Mouse (Mus musculus) forebrain, postnatal 0 days (tissue): ENCODE results near the gene Rln3. TPM values are rescaled to one million over a fixed set of nuclear protein-coding genes. Genes with fewer than 3 reads are reported as not detected.
A peak's percentile ranks its signal among the peaks of the same experiment; 100 is the strongest.

Experiments
- ATAC-seq: fragments of 200-750 bp; cut with Nextera tagmentation; 2 replicates; pipeline ENCODE4 v1.8.0; 2017; ENCODE audit warnings: mild to moderate bottlenecking, moderate library complexity
- DNase-seq: peaks from one replicate; pipeline ENCODE4 v3.0.0-alpha.2; 2015
- H3K27ac ChIP-seq: fragments of 300-500 bp; sonication (generic); 2 replicates; pipeline ENCODE4 v1.5.1; 2014; ENCODE audit warnings: low read depth, mild to moderate bottlenecking, antibody characterized with exemption, low read length, moderate library complexity, mixed read lengths
- H3K27me3 ChIP-seq: fragments of 300-500 bp; sonication (generic); 2 replicates; pipeline ENCODE4 v1.6.1; 2014; ENCODE audit warnings: mild to moderate bottlenecking, low read length, mixed read lengths; ENCODE audit not compliant: insufficient read depth
- H3K36me3 ChIP-seq: fragments of 300-500 bp; sonication (generic); 2 replicates; pipeline ENCODE4 v1.6.1; 2014; ENCODE audit warnings: mild to moderate bottlenecking, moderate library complexity; ENCODE audit not compliant: insufficient read depth
- H3K4me1 ChIP-seq: fragments of 300-500 bp; sonication (generic); 2 replicates; pipeline ENCODE4 v1.6.1; 2014; ENCODE audit warnings: antibody characterized with exemption; ENCODE audit not compliant: insufficient read depth
- H3K4me2 ChIP-seq: fragments of 300-500 bp; sonication (generic); 2 replicates; pipeline ENCODE4 v1.6.1; 2014; ENCODE audit warnings: low read depth, mild to moderate bottlenecking, moderate library complexity
- H3K4me3 ChIP-seq: fragments of 300-500 bp; sonication (generic); 2 replicates; pipeline ENCODE4 v1.5.1; 2014; ENCODE audit warnings: low read depth, low read length, mixed read lengths
- H3K9ac ChIP-seq: fragments of 300-500 bp; sonication (generic); 2 replicates; pipeline ENCODE4 v1.6.1; 2014; ENCODE audit warnings: mild to moderate bottlenecking
- H3K9me3 ChIP-seq: fragments of 300-500 bp; sonication (generic); 2 replicates; pipeline ENCODE4 v1.6.1; 2016; ENCODE audit warnings: low read length
- CTCF ChIP-seq: sonication (generic); IDR thresholded peaks from 2 replicates; pipeline ENCODE4 v1.5.1; 2016; ENCODE audit warnings: antibody characterized with exemption, control low read depth, low read depth
- WGBS: fragments of 180-500 bp; shearing (Covaris S2); extraction: QIAGEN DNeasy Blood & Tissue Kit; methylation state at CpG from one replicate; pipeline ENCODE4 v1.1.7; 2014; 5-methylcytosine and 5-hydroxymethylcytosine counted together
- microRNA counts: library from miRNA; unstranded; fragments of <30 nt; microRNA quantifications from one replicate; lab custom pipeline; 2015
- microRNA-seq, 2 experiments: library from miRNA; unstranded; fragments of <30 nt; microRNA quantifications; one replicate each; pipeline ENCODE4; 2016
- polyA plus RNA-seq: library from polyadenylated mRNA; unstranded; fragments of >200 nt; fragmentation: Nextera tagmentation; extraction: Ambion mirVana; gene quantifications from 2 replicates; pipeline ENCODE4 v1.2.1, GENCODE M21; 2015
- total RNA-seq: library from RNA; depleted of rRNA; stranded (reverse); fragments of >200 nt; gene quantifications from 2 replicates; pipeline ENCODE4 v1.2.3, GENCODE M21; 2014; rRNA removed

The Rln3 gene
- total and polyA plus RNA-seq, 2 experiments from 2014 or later = 0.33 TPM; not detected in 1

DNA sequence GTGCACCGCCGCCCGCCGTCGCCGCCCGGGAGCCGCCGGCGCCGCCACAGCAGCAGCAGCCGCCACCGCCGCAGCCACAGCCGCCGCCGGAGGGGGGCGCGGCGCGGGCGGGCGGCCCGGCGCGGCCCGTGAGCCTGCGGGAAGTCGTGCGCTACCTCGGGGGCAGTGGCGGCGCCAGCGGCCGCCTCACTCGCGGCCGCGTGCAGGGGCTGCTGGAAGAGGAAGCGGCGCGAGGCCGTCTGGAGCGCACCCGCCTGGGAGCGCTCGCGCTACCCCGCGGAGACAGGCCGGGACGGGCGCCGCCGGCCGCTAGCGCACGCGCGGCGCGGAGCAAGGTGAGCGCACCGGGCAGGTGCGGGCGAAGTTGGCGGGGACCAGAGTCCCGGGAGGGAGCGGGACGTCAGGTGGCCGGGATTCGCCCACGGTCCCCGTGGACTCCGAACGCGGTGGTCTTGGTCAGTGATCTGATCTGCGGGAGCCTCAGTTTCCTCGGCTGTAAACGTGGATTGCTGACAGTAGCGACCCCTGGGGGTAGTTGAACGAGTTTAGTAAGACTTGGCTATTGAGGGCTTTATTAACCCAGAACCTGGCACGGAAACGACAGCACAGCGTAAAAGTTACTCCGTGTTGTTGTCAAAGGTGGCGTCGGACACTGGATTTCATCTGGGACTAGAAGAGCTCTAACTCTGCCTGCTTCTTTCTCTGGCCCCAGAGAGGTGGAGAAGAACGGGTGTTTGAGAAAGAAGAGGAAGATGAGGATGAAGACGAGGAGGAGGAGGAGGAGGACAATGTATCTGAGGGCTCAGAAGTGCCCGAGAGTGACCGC lies 46.4 kb downstream of the Rln3 start:
- Histone ChIP-seq H3K4me2 (peak overlapping the region; percentile 91), H3K36me3 (peaks cover 28% of the 10 kb centered on the region), H3K4me1 (peaks cover 9% of the 10 kb centered on the region), H3K9ac (peak overlapping the region; percentile 83), H3K27me3 (no peaks in the 10 kb centered on the region), H3K4me3 (peak overlapping the region; percentile 76), H3K27ac (peak overlapping the region; percentile 92), H3K9me3 (no peaks in the 10 kb centered on the region)
- under 1% methylated on average over 69 of the region's 92 CpGs for WGBS
- peak; percentile 42 for ATAC-seq
- peak; percentile 77 for DNase-seq
- peak; percentile 68 for TF ChIP-seq CTCF

DNA sequence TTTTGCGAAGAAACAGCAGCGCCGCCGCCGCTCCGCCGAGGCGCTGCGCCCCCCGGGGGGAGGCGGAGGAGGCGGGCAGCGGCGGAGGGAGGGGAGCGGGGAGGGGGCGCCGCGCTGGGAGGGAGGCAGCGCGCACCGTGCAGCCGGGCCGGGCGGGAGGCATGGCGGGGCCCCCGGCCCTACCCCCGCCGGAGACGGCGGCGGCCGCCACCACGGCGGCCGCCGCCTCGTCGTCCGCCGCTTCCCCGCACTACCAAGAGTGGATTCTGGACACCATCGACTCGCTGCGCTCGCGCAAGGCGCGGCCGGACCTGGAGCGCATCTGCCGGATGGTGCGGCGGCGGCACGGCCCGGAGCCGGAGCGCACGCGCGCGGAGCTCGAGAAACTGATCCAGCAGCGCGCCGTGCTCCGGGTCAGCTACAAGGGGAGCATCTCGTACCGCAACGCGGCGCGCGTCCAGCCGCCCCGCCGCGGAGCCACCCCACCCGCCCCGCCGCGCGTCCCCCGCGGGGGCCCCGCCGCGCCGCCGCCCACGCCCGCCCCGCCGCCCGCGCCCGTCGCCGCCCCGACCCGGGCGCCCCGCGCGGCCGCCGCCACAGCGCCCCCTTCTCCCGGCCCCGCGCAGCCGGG lies 47.2 kb downstream of the Rln3 start, which contains the start of gene Samd1:
TSS of gene Samd1 (plus strand) at position 162 of the 631 bp plus-strand sequence.
- H3K4me1 ChIP-seq = peaks cover 9% of the 10 kb centered on the region
- DNase-seq (no peak), ATAC-seq (peak; percentile 47)
- H3K4me2 ChIP-seq = peak within 1 kb of the TSS; percentile 91
- peak within 1 kb of the TSS; percentile 76 for H3K4me3 ChIP-seq
- peak within 1 kb of the TSS; percentile 83 for H3K9ac ChIP-seq
- no peak for TF ChIP-seq CTCF
- peak within 1 kb of the TSS; percentile 92 for H3K27ac ChIP-seq
- WGBS = under 1% methylated on average over 39 of the region's 112 CpGs
- H3K27me3 ChIP-seq = no peaks in the 10 kb centered on the region
- H3K36me3 ChIP-seq = peaks cover 28% of the 10 kb centered on the region
- no peaks in the 10 kb centered on the region for H3K9me3 ChIP-seq

DNA sequence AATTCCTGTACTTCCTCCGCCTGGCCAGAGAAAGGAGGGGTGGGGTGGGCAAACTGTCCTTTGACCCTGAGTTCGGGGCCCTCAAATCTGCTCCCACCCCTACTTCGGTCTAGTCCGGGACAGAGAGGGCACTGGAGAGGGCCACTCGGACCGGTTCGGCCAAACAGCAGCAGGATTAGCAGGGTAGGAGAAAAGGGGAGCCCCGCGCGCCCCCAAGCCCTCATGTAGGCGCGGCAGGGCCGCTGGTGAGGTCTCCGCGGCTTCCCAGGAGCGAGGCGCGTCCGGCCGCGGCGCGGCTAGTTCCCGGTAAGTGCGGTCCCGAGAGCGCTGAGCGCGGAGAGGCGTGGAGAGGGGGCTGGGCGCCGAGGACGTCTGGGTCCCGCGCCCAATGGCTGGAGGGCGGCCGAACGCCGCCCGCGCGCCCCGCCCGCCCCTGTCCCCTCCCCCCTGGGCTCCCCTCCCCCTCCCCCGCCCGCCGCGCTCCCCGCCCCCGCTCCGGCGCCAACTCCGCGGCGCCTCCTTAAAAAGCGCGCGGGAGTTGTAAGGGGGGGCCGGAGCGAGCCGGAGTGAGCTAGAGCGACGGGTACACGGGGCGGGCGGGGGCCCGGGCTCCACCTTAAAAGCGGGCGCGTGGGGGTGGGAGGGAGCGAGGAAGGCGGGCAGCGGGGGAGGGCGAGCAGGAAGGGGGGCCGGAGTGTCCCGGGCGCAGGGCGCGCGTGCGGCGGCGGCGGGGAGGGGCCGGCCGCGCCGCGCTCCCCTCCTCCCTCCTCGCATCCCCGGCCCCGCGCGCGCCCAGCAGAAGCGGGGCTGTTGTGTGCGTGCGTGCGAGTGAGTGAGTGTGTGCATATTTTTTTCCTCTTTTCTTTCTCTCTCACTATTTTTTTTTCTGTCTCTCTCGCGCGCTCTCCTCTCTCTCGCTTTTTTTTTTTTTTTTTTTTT lies 48.0 kb downstream of the Rln3 start:
- H3K4me1 ChIP-seq = peaks cover 9% of the 10 kb centered on the region
- no peak for TF ChIP-seq CTCF
- 2% methylated on average over 41 of the region's 103 CpGs for WGBS

DNA sequence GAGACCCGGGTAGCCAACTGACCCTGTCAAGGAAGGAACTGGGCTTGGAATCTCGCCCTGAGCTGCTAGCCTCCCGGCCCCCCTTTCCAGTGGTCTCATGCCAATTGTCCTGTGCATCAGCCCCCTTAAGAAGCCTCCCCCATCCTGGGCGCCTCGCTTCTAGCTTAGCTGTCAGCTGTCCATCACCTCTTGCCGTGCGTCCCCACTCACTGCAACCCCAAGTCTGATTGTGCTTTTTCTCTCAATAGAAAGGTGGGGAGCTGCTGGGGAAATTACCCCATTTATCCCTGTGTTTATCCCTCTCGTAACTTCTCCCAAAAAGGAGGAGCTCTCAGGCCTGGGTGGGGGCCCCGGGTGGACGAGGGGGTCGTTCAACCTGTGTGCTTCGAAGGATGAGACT lies 48.8 kb downstream of the Rln3 start:
- Histone ChIP-seq H3K36me3 (peaks cover 40% of the 10 kb centered on the region), H3K4me2 (no peak overlapping the region), H3K4me1 (peaks cover 9% of the 10 kb centered on the region), H3K4me3 (peak overlapping the region; percentile 76; the same call in 1 of the 2 replicates), H3K27me3 (no peaks in the 10 kb centered on the region), H3K27ac (no peak overlapping the region), H3K9me3 (no peaks in the 10 kb centered on the region), H3K9ac (peak overlapping the region; percentile 83; the same call in 1 of the 2 replicates)
- 16% methylated on average over 12 of the region's 12 CpGs for WGBS
- no peak for DNase-seq
- TF ChIP-seq CTCF = no peak
- ATAC-seq = no peak

More for the DNA sequence above, 48.0 kb downstream of the Rln3 start:
- Histone ChIP-seq H3K9me3 (no peaks in the 10 kb centered on the region), H3K4me2 (peak overlapping the region; percentile 91), H3K27me3 (no peaks in the 10 kb centered on the region), H3K36me3 (peaks cover 35% of the 10 kb centered on the region), H3K4me3 (peak overlapping the region; percentile 76), H3K9ac (peak overlapping the region; percentile 83), H3K27ac (peak overlapping the region; percentile 92)
- DNase-seq = peak; percentile 85
- peak; percentile 75 for ATAC-seq

DNA sequence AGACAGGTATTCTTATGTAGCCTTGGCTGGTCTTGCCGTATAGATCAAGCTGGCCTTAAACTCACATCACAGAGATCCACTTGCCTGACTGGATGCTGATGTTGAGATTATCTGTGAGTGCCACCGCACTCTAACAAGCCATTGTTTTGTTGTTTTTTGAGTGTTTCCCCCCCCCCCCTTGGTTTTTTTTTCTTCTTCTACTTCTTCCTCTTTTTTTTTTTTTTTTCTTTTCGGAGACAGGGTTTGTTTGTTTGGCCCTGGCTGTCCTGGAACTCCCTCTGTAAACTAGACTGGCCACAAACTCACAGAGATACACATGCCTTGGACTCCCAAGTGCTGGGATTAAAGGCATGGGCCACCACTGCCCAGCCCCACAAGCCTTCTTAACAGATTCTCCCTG lies 50.8 kb downstream of the Rln3 start:
- H3K4me3 ChIP-seq = no peak overlapping the region
- H3K27ac ChIP-seq = no peak overlapping the region
- peaks cover 4% of the 10 kb centered on the region for H3K4me1 ChIP-seq
- no peaks in the 10 kb centered on the region for H3K9me3 ChIP-seq
- H3K9ac ChIP-seq = no peak overlapping the region
- ATAC-seq (no peak), DNase-seq (no peak)
- no peak overlapping the region for H3K4me2 ChIP-seq
- H3K27me3 ChIP-seq = no peaks in the 10 kb centered on the region
- 87% methylated on average over 3 of the region's 3 CpGs for WGBS
- no peak for TF ChIP-seq CTCF
- peaks cover 44% of the 10 kb centered on the region for H3K36me3 ChIP-seq

MicroRNAs encoded within 50 kb of the gene (microRNA counts, 519-probe panel; counts per million panel counts)
- microRNA mmu-miR-1199 (lab: Ali Mortazavi, UCI) (not detected), microRNA mmu-miR-709 (lab: Ali Mortazavi, UCI) (4,164 counts per million, percentile 50 among the panel's probes with 10 or more counts)

Small RNA genes lying within 50 kb of the gene (microRNA-seq; reads per million reads assigned to microRNA genes)
- gene Mir1199 (0 to 0.24 reads per million in 2 experiments), gene Mir709 (0 reads per million in 2 experiments), gene Mir8111 (1.5 to 2.2 reads per million in 2 experiments)

Other genes with a start within 250 kb of the Rln3 start
- gene Adgrl1, start 144.9 kb downstream of the Rln3 start, total RNA-seq = 248 and 259 TPM in 2 replicates
- 38.5 and 56.5 TPM in 2 replicates for gene Adgrl1, start 144.9 kb downstream of the Rln3 start, polyA plus RNA-seq
- 0.14 and 0.31 TPM in 2 replicates for gene Gm10644, start 89.8 kb downstream of the Rln3 start, total RNA-seq
- gene Gm10644, start 89.8 kb downstream of the Rln3 start, polyA plus RNA-seq = 0.14 and 0.40 TPM in 2 replicates
- gene Asf1b, start 89.5 kb downstream of the Rln3 start, total RNA-seq = 1.7 and 5.0 TPM in 2 replicates
- gene Asf1b, start 89.5 kb downstream of the Rln3 start, polyA plus RNA-seq = 4.7 and 5.1 TPM in 2 replicates
- gene Prkaca, start 72.0 kb downstream of the Rln3 start, total RNA-seq = 133 and 151 TPM in 2 replicates
- 172 and 215 TPM in 2 replicates for gene Prkaca, start 72.0 kb downstream of the Rln3 start, polyA plus RNA-seq
- 116 and 117 TPM in 2 replicates for gene Samd1, start 47.3 kb downstream of the Rln3 start, total RNA-seq
- gene Samd1, start 47.3 kb downstream of the Rln3 start, polyA plus RNA-seq = 6.7 and 6.9 TPM in 2 replicates
- gene 1700067K01Rik, start 43.5 kb downstream of the Rln3 start, total RNA-seq = 0.15 and 0.81 TPM in 2 replicates
- gene 1700067K01Rik, start 43.5 kb downstream of the Rln3 start, polyA plus RNA-seq = 0.36 and 0.86 TPM in 2 replicates
- gene 2210011C24Rik, start 32.8 kb downstream of the Rln3 start, total RNA-seq = not detected in 2 replicates
- 0.38 and 1.2 TPM in 2 replicates for gene 2210011C24Rik, start 32.8 kb downstream of the Rln3 start, polyA plus RNA-seq
- gene Palm3, start 23.5 kb downstream of the Rln3 start, total RNA-seq = 2.7 and 5.4 TPM in 2 replicates
- 2.8 and 4.3 TPM in 2 replicates for gene Palm3, start 23.5 kb downstream of the Rln3 start, polyA plus RNA-seq
- 0.31 and 0.86 TPM in 2 replicates for gene Il27ra, start 2.4 kb downstream of the Rln3 start, total RNA-seq
- 0.29 and 0.45 TPM in 2 replicates for gene Il27ra, start 2.4 kb downstream of the Rln3 start, polyA plus RNA-seq
- 3.3 and 4.7 TPM in 2 replicates for gene Gm10643, start 20.1 kb upstream of the Rln3 start, total RNA-seq
- 1.3 and 1.6 TPM in 2 replicates for gene Gm10643, start 20.1 kb upstream of the Rln3 start, polyA plus RNA-seq
- 22.2 and 31.2 TPM in 2 replicates for gene Rfx1, start 21.8 kb upstream of the Rln3 start, total RNA-seq
- 4.4 and 6.2 TPM in 2 replicates for gene Rfx1, start 21.8 kb upstream of the Rln3 start, polyA plus RNA-seq
- 49.5 and 63.2 TPM in 2 replicates for gene Dcaf15, start 59.8 kb upstream of the Rln3 start, total RNA-seq
- gene Dcaf15, start 59.8 kb upstream of the Rln3 start, polyA plus RNA-seq = 16.3 and 17.2 TPM in 2 replicates
- gene Podnl1, start 81.0 kb upstream of the Rln3 start, total RNA-seq = 0.08 and 0.24 TPM in 2 replicates
- 0.09 and 0.23 TPM in 2 replicates for gene Podnl1, start 81.0 kb upstream of the Rln3 start, polyA plus RNA-seq
- 64.2 and 70.1 TPM in 2 replicates for gene Cc2d1a, start 102.9 kb upstream of the Rln3 start, total RNA-seq
- 36.3 and 48.4 TPM in 2 replicates for gene Cc2d1a, start 102.9 kb upstream of the Rln3 start, polyA plus RNA-seq
- 3.5 and 6.0 TPM in 2 replicates for gene 4930432K21Rik, start 103.0 kb upstream of the Rln3 start, total RNA-seq
- gene 4930432K21Rik, start 103.0 kb upstream of the Rln3 start, polyA plus RNA-seq = 2.4 and 3.3 TPM in 2 replicates
- 1.7 and 3.2 TPM in 2 replicates for gene Nanos3, start 140.2 kb upstream of the Rln3 start, total RNA-seq
- gene Nanos3, start 140.2 kb upstream of the Rln3 start, polyA plus RNA-seq = 10.0 and 13.3 TPM in 2 replicates
- gene Zswim4, start 192.1 kb upstream of the Rln3 start, total RNA-seq = 36.5 and 47.7 TPM in 2 replicates
- 15.1 and 15.5 TPM in 2 replicates for gene Zswim4, start 192.1 kb upstream of the Rln3 start, polyA plus RNA-seq
- gene D8Ertd738e, start 204.7 kb upstream of the Rln3 start, total RNA-seq = 130 and 146 TPM in 2 replicates
- 255 and 310 TPM in 2 replicates for gene D8Ertd738e, start 204.7 kb upstream of the Rln3 start, polyA plus RNA-seq
- gene Mri1, start 212.3 kb upstream of the Rln3 start, total RNA-seq = 36.2 and 36.4 TPM in 2 replicates
- gene Mri1, start 212.3 kb upstream of the Rln3 start, polyA plus RNA-seq = 32.0 and 39.8 TPM in 2 replicates
- gene Ccdc130, start 225.4 kb upstream of the Rln3 start, total RNA-seq = 23.3 and 23.4 TPM in 2 replicates
- gene Ccdc130, start 225.4 kb upstream of the Rln3 start, polyA plus RNA-seq = 22.2 and 22.4 TPM in 2 replicates